Comparison of ENCODE assay signal across 14 mouse cellular contexts in genomic region chr7:142475641-142476040, GRCm38 (mm10). TPM values are rescaled to one million over a fixed set of nuclear protein-coding genes. Genes with fewer than 3 reads are reported as not detected.
A peak's percentile ranks its signal among the peaks of the same experiment; 100 is the strongest.
DNase-seq lines count a peak whose midpoint lies in the region; ATAC-seq lines count a peak whose summit lies in the region.
"Had no signal": no experiment of that assay in that cellular context is flagged by ENCODE, and none has a peak within 500 bp of the region (broad histone marks: within the 10 kb centered on the region; RNA-seq: fewer than 3 reads in every experiment).

No protein-coding gene starts in this region.

- no peak for DNase-seq in heart, embryonic 10.5 days (ENCODE audit: low spot score)
- no peak for DNase-seq in heart, postnatal 14 days
- no peak for DNase-seq in midbrain, embryonic 10.5 days (ENCODE audit: low spot score)
- peak; percentile 40 to 49 for DNase-seq in heart, postnatal 10 days
- no peak for DNase-seq in ovary, postnatal 10 days (ENCODE audit: low spot score)
- DNase-seq: adrenal gland, postnatal 25 days; cerebellum, adult 2 months; liver, postnatal 0 days had no signal

- intact Hi-C loops in heart, postnatal 14 days (cut with DNase I), result no loop called here
- intact Hi-C loops in heart, postnatal 10 days (cut with DNase I), result loop anchor here (2.0 kb wide), 1 partner anchor 29 kb away; no protein-coding TSS in a partner anchor

- H3K36me3 ChIP-seq in heart, embryonic 10.5 days, result no peaks in the 10 kb centered on the region
- H3K36me3 ChIP-seq in midbrain, embryonic 10.5 days, result no peaks in the 10 kb centered on the region
- H3K36me3 ChIP-seq in midbrain, embryonic 13.5 days, result no peaks in the 10 kb centered on the region
- H3K36me3 ChIP-seq in stomach, embryonic 16.5 days (ENCODE audit: control insufficient read depth, insufficient read depth, low read length), result no peaks in the 10 kb centered on the region
- no peaks in the 10 kb centered on the region for H3K36me3 ChIP-seq in forebrain, embryonic 13.5 days (ENCODE audit: poor library complexity, severe bottlenecking)

- no peak overlapping the region for H3K4me2 ChIP-seq in midbrain, embryonic 13.5 days (replicated peaks)
- H3K4me2 ChIP-seq in stomach, embryonic 16.5 days (ENCODE audit: low read depth, low read length), result peak overlapping the region; percentile 65
- no peak overlapping the region for H3K4me2 ChIP-seq in forebrain, embryonic 13.5 days

- H3K4me3 ChIP-seq in heart, embryonic 10.5 days, result no peak overlapping the region
- no peak overlapping the region for H3K4me3 ChIP-seq in midbrain, embryonic 10.5 days
- no peak overlapping the region for H3K4me3 ChIP-seq in midbrain, embryonic 13.5 days (replicated peaks)
- peak overlapping the region; percentile 48 for H3K4me3 ChIP-seq in stomach, embryonic 16.5 days (replicated peaks; ENCODE audit: low read length)
- H3K4me3 ChIP-seq in forebrain, embryonic 13.5 days, result no peak overlapping the region

- no peaks in the 10 kb centered on the region for H3K9me3 ChIP-seq in heart, embryonic 10.5 days
- no peaks in the 10 kb centered on the region for H3K9me3 ChIP-seq in midbrain, embryonic 10.5 days (replicated peaks)
- no peaks in the 10 kb centered on the region for H3K9me3 ChIP-seq in midbrain, embryonic 13.5 days
- H3K9me3 ChIP-seq in stomach, embryonic 16.5 days (replicated peaks; ENCODE audit: control insufficient read depth, low read length), result no peaks in the 10 kb centered on the region
- no peaks in the 10 kb centered on the region for H3K9me3 ChIP-seq in forebrain, embryonic 13.5 days (replicated peaks)

- H3K4me1 ChIP-seq in heart, embryonic 10.5 days, result peaks cover 97% of the 10 kb centered on the region
- H3K4me1 ChIP-seq in midbrain, embryonic 10.5 days, result peaks cover 57% of the 10 kb centered on the region
- H3K4me1 ChIP-seq in midbrain, embryonic 13.5 days (replicated peaks), result peaks cover 20% of the 10 kb centered on the region
- peaks cover 39% of the 10 kb centered on the region for H3K4me1 ChIP-seq in stomach, embryonic 16.5 days (ENCODE audit: control insufficient read depth, insufficient read depth, low read length)
- peaks cover 20% of the 10 kb centered on the region for H3K4me1 ChIP-seq in forebrain, embryonic 13.5 days

- no peak overlapping the region for H3K9ac ChIP-seq in midbrain, embryonic 13.5 days (replicated peaks)
- peak overlapping the region; percentile 80 for H3K9ac ChIP-seq in stomach, embryonic 16.5 days (ENCODE audit: low read length)
- H3K9ac ChIP-seq in forebrain, embryonic 13.5 days, result no peak overlapping the region
- H3K9ac ChIP-seq: liver, postnatal 0 days had no signal

- ATAC-seq in midbrain, embryonic 13.5 days, result no peak
- no peak for ATAC-seq in stomach, embryonic 16.5 days (ENCODE audit: insufficient read depth, low FRiP score)
- ATAC-seq in forebrain, embryonic 13.5 days, result no peak
- ATAC-seq: liver, postnatal 0 days had no signal

- H3K27me3 ChIP-seq in heart, embryonic 10.5 days (ENCODE audit: insufficient read depth, poor library complexity, severe bottlenecking), result 0 out of 2 replicates have a peak, but pooled peaks cover 4% of the 10 kb centered on the region
- H3K27me3 ChIP-seq in midbrain, embryonic 10.5 days (ENCODE audit: low read depth, poor library complexity, severe bottlenecking), result 0 out of 2 replicates have a peak, but pooled peaks cover 7% of the 10 kb centered on the region
- H3K27me3 ChIP-seq in midbrain, embryonic 13.5 days, result no peaks in the 10 kb centered on the region
- H3K27me3 ChIP-seq in stomach, embryonic 16.5 days (ENCODE audit: control insufficient read depth, insufficient read depth, low read length), result no peaks in the 10 kb centered on the region
- H3K27me3 ChIP-seq in forebrain, embryonic 13.5 days, result no peaks in the 10 kb centered on the region

- 45% methylated on average over 7 of the region's 7 CpGs for WGBS in heart, embryonic 10.5 days
- 70% methylated on average over 7 of the region's 7 CpGs for WGBS in midbrain, embryonic 10.5 days
- WGBS in midbrain, embryonic 13.5 days, result 63% methylated on average over 7 of the region's 7 CpGs
- WGBS in stomach, embryonic 16.5 days, result 51% methylated on average over 7 of the region's 7 CpGs
- 65% methylated on average over 7 of the region's 7 CpGs for WGBS in forebrain, embryonic 13.5 days

- H3K27ac ChIP-seq in heart, embryonic 10.5 days, result peak overlapping the region; percentile 99
- H3K27ac ChIP-seq in midbrain, embryonic 10.5 days (replicated peaks), result peak overlapping the region; percentile 67
- H3K27ac ChIP-seq in midbrain, embryonic 13.5 days, result no peak overlapping the region
- peak overlapping the region; percentile 97 for H3K27ac ChIP-seq in stomach, embryonic 16.5 days (ENCODE audit: low read length)
- no peak overlapping the region for H3K27ac ChIP-seq in forebrain, embryonic 13.5 days

RNA-seq across cellular contexts. Expression of gene Lsp1, which starts 15.0 kb away (rescaled TPM):
- 32.0 and 36.9 TPM in 2 replicates for polyA plus RNA-seq in heart, embryonic 10.5 days (2016; fragmentation: Nextera tagmentation; extraction: Ambion mirVana)
- total RNA-seq in heart, postnatal 14 days (2021), result 10 to 100 TPM; 63.5 to 77.2 TPM
- 14.2 and 15.0 TPM in 2 replicates for polyA plus RNA-seq in midbrain, embryonic 10.5 days (2016; fragmentation: Nextera tagmentation; extraction: Ambion mirVana)
- polyA plus RNA-seq in midbrain, embryonic 13.5 days (2015; fragmentation: Nextera tagmentation; extraction: Ambion mirVana), result 6.5 and 6.9 TPM in 2 replicates
- total RNA-seq in heart, postnatal 10 days (2021), result 100 to 1,000 TPM; 111 to 116 TPM
- 216 and 235 TPM in 2 replicates for polyA plus RNA-seq in stomach, embryonic 16.5 days (2015; fragmentation: Nextera tagmentation; extraction: Ambion mirVana)
- polyA plus RNA-seq in forebrain, embryonic 13.5 days (2015; fragmentation: Nextera tagmentation; extraction: Ambion mirVana), result 4.2 TPM in 2 replicates

RNA-seq across cellular contexts. Expression of gene Tnnt3, which starts 23.0 kb away (rescaled TPM):
- 9.5 and 10.4 TPM in 2 replicates for polyA plus RNA-seq in heart, embryonic 10.5 days (2016; fragmentation: Nextera tagmentation; extraction: Ambion mirVana)
- total RNA-seq in heart, postnatal 14 days (2021), result 1 to 10 TPM; 1.2 to 1.4 TPM
- 1.9 TPM in 2 replicates for polyA plus RNA-seq in midbrain, embryonic 10.5 days (2016; fragmentation: Nextera tagmentation; extraction: Ambion mirVana)
- polyA plus RNA-seq in midbrain, embryonic 13.5 days (2015; fragmentation: Nextera tagmentation; extraction: Ambion mirVana), result 0.68 and 1.0 TPM in 2 replicates
- total RNA-seq in heart, postnatal 10 days (2021), result 1 to 10 TPM in 1 of 2 experiments, under 1 TPM in 1; 0.67 to 1.8 TPM
- polyA plus RNA-seq in stomach, embryonic 16.5 days (2015; fragmentation: Nextera tagmentation; extraction: Ambion mirVana), result 12.0 and 208 TPM in 2 replicates
- 0.28 and 0.77 TPM in 2 replicates for polyA plus RNA-seq in forebrain, embryonic 13.5 days (2015; fragmentation: Nextera tagmentation; extraction: Ambion mirVana)
- total RNA-seq: adrenal gland, postnatal 25 days had no signal

RNA-seq across cellular contexts. Expression of gene Tnni2, which starts 34.0 kb away (rescaled TPM):
- polyA plus RNA-seq in heart, embryonic 10.5 days (2016; fragmentation: Nextera tagmentation; extraction: Ambion mirVana), result 51.9 and 56.4 TPM in 2 replicates
- total RNA-seq in heart, postnatal 14 days (2021), result 1 to 10 TPM; 5.7 to 7.8 TPM
- polyA plus RNA-seq in midbrain, embryonic 10.5 days (2016; fragmentation: Nextera tagmentation; extraction: Ambion mirVana), result 0.52 and 1.5 TPM in 2 replicates
- 0.59 and 0.75 TPM in 2 replicates for polyA plus RNA-seq in midbrain, embryonic 13.5 days (2015; fragmentation: Nextera tagmentation; extraction: Ambion mirVana)
- total RNA-seq in heart, postnatal 10 days (2021), result 1 to 10 TPM; 1.9 to 4.3 TPM
- 20.2 and 217 TPM in 2 replicates for polyA plus RNA-seq in stomach, embryonic 16.5 days (2015; fragmentation: Nextera tagmentation; extraction: Ambion mirVana)
- 0.61 TPM in 1 of 2 replicates, not detected in the other for polyA plus RNA-seq in forebrain, embryonic 13.5 days (2015; fragmentation: Nextera tagmentation; extraction: Ambion mirVana)
- total RNA-seq: adrenal gland, postnatal 25 days had no signal

RNA-seq across cellular contexts. Expression of gene Syt8, which starts 41.0 kb away (rescaled TPM):
- polyA plus RNA-seq in heart, embryonic 10.5 days (2016; fragmentation: Nextera tagmentation; extraction: Ambion mirVana), result 0.38 and 1.3 TPM in 2 replicates
- not detected for total RNA-seq in heart, postnatal 14 days (2021)
- 0.34 TPM in 1 of 2 replicates, not detected in the other for polyA plus RNA-seq in midbrain, embryonic 10.5 days (2016; fragmentation: Nextera tagmentation; extraction: Ambion mirVana)
- not detected in 2 replicates for polyA plus RNA-seq in midbrain, embryonic 13.5 days (2015; fragmentation: Nextera tagmentation; extraction: Ambion mirVana)
- not detected for total RNA-seq in heart, postnatal 10 days (2021)
- polyA plus RNA-seq in stomach, embryonic 16.5 days (2015; fragmentation: Nextera tagmentation; extraction: Ambion mirVana), result 31.1 and 50.1 TPM in 2 replicates
- polyA plus RNA-seq in forebrain, embryonic 13.5 days (2015; fragmentation: Nextera tagmentation; extraction: Ambion mirVana), result not detected in 2 replicates
- total RNA-seq: adrenal gland, postnatal 25 days; gastrocnemius, adult 18-20 months; layer of hippocampus, postnatal 14 days; monocyte, adult 5-6 weeks had no signal
- polyA plus RNA-seq: cerebellum, adult 2 months; liver, postnatal 0 days had no signal

RNA-seq across cellular contexts. Expression of gene Mrpl23, which starts 56.8 kb away (rescaled TPM):
- polyA plus RNA-seq in heart, embryonic 10.5 days (2016; fragmentation: Nextera tagmentation; extraction: Ambion mirVana), result 17.1 and 25.1 TPM in 2 replicates
- 1 to 10 TPM; 2.7 to 7.4 TPM for total RNA-seq in heart, postnatal 14 days (2021)
- polyA plus RNA-seq in midbrain, embryonic 10.5 days (2016; fragmentation: Nextera tagmentation; extraction: Ambion mirVana), result 15.8 and 20.3 TPM in 2 replicates
- polyA plus RNA-seq in midbrain, embryonic 13.5 days (2015; fragmentation: Nextera tagmentation; extraction: Ambion mirVana), result 12.8 and 13.7 TPM in 2 replicates
- total RNA-seq in heart, postnatal 10 days (2021), result 10 to 100 TPM in 1 of 2 experiments, 1 to 10 TPM in 1; 4.1 to 19.3 TPM
- 16.2 and 30.7 TPM in 2 replicates for polyA plus RNA-seq in stomach, embryonic 16.5 days (2015; fragmentation: Nextera tagmentation; extraction: Ambion mirVana)
- 16.2 and 16.5 TPM in 2 replicates for polyA plus RNA-seq in forebrain, embryonic 13.5 days (2015; fragmentation: Nextera tagmentation; extraction: Ambion mirVana)

Comparison
In these comparisons a context has a peak if more than half of its experiments do, and no peak if none do; other contexts are left out.
1. DNase-seq: peak in heart, postnatal 10 days (2 of 2); none in heart, embryonic 10.5 days (single experiment), heart, postnatal 14 days (0 of 2), midbrain, embryonic 10.5 days (single experiment) and ovary, postnatal 10 days (single experiment).
2. H3K27ac ChIP-seq: peak in heart, embryonic 10.5 days (single experiment), midbrain, embryonic 10.5 days (single experiment) and stomach, embryonic 16.5 days (single experiment); none in midbrain, embryonic 13.5 days (single experiment) and forebrain, embryonic 13.5 days (single experiment).